Mouse (Mus musculus) kidney, adult 2 months (tissue): ENCODE results near the gene B3gntl1. TPM values are rescaled to one million over a fixed set of nuclear protein-coding genes. Genes with fewer than 3 reads are reported as not detected.

Experiments used
- DNase-seq: peaks from one replicate; pipeline ENCODE4 v3.0.0; 2021
- H3K27ac ChIP-seq: fragments of 200-500 bp; 2 replicates; pipeline ENCODE4 v1.5.1; 2012; ENCODE audit warnings: low read depth, low read length, control low read depth, inconsistent platforms; ENCODE audit not compliant: insufficient read depth
- H3K27me3 ChIP-seq: fragments of 200-500 bp; replicated peaks from 2 replicates; pipeline ENCODE4 v1.6.1; 2012; ENCODE audit warnings: mild to moderate bottlenecking, moderate library complexity, low read length, inconsistent platforms; ENCODE audit not compliant: control insufficient read depth, insufficient read depth
- H3K36me3 ChIP-seq: fragments of 200-500 bp; 2 replicates; pipeline ENCODE4 v1.6.1; 2012; ENCODE audit warnings: mild to moderate bottlenecking, moderate library complexity, low read length, inconsistent platforms; ENCODE audit not compliant: control insufficient read depth, insufficient read depth
- H3K4me1 ChIP-seq: fragments of 200-500 bp; 2 replicates; pipeline ENCODE4 v1.6.1; 2011; ENCODE audit warnings: low read length; ENCODE audit not compliant: control insufficient read depth, insufficient read depth
- H3K4me3 ChIP-seq: fragments of 200-500 bp; 2 replicates; pipeline ENCODE4 v1.5.1; 2011; ENCODE audit warnings: mild to moderate bottlenecking, low read depth, low read length, control low read depth; ENCODE audit not compliant: insufficient read depth
- CTCF ChIP-seq: fragments of 200-500 bp; conservative IDR thresholded peaks from 2 replicates; pipeline ENCODE4 v1.5.1; 2011; ENCODE audit warnings: low read depth, mild to moderate bottlenecking, control low read depth, low read length, moderate library complexity, mixed read lengths; ENCODE audit not compliant: insufficient read depth, insufficient read length
- POLR2A ChIP-seq: fragments of 200-500 bp; IDR thresholded peaks from one replicate; pipeline ENCODE4 v1.6.1; 2011; ENCODE audit warnings: low read depth, low read length, control low read depth
- WGBS: fragments of 180-500 bp; shearing (Covaris S2); methylation state at CpG from one replicate; pipeline ENCODE4 v1.1.7; 2018; 5-methylcytosine and 5-hydroxymethylcytosine counted together
- polyA plus RNA-seq: library from polyadenylated mRNA; depleted of rRNA; stranded (reverse); fragments of >200 nt; gene quantifications from 2 replicates; pipeline ENCODE4 v1.2.3, GENCODE M21; 2012

Gene B3gntl1
- polyA plus RNA-seq, 1 experiment, result 4.9 TPM

DNA sequence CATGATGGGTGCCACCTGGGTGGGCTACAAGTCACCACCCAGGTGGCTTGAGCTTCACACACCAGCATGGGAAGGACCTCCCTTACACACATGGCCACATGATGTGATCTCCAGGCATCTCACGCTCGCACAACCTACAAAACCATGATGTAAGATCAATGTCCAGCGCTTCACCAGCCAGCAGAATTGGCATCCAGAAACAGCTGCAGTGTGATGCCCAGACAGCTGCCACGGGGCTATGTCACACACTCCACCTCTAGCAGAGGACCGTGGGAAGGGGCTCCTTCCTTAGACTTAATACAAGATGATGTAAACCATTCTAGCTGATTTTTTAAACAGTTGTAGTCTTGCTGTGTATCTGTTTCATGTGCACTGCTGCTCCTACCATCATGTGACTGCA is 45.4 kb downstream of the B3gntl1 start:
- no peaks in the 10 kb centered on the region for H3K36me3 ChIP-seq
- WGBS, result 92% methylated on average over 5 of the region's 5 CpGs
- DNase-seq, result no peak

DNA sequence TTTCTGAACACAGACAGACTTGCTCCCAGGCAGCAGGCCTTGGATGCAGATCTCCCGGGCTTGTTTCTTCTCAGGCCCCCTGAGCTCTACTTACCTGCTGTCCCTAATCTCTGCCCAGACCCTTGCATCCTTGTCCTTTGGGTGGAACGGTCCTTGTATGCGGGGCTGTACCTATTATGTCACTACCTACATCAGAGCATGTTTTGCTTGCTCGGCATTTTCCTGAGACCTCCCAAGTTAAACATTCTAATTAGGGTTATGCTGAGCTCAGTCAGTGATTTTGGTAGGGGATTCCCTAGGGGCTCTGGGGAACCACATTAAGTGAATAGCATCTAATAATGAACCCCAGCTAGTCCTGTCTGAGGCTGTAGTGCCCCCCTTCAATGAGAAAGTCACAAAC is 47.9 kb downstream of the B3gntl1 start:
- TF ChIP-seq POLR2A (no peak), CTCF (no peak)
- WGBS, result 91% methylated on average over 4 of the region's 4 CpGs

More for the DNA sequence above, 45.4 kb downstream of the B3gntl1 start:
- H3K27me3 ChIP-seq, result no peaks in the 10 kb centered on the region
- TF ChIP-seq CTCF, result no peak
- TF ChIP-seq POLR2A, result no peak
- H3K4me1 ChIP-seq, result no peaks in the 10 kb centered on the region
- H3K27ac ChIP-seq, result no peak overlapping the region
- H3K4me3 ChIP-seq, result no peak overlapping the region

DNA sequence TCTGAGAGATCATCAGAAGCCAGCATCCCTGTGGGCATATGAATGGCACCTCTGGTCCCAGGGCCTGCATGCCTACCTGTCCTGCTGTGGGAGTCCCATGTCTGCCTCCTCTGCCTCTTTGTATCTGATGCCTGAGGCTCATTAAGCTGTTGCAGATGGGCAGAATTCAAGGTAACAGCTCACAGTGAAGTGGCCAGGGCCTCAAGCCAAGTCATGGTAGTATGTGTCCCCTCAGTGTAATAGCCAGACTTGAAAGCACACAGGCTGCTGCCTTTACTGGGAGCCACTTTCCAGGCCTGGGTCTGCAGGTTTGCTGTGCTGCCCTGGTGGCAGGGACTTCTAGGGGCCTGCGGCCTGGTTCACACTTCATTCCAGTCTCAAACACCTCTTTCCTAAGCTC is 55.6 kb downstream of the B3gntl1 start:
- TF ChIP-seq POLR2A (no peak), CTCF (no peak)

More for the DNA sequence above, 47.9 kb downstream of the B3gntl1 start:
- Histone ChIP-seq H3K4me1 (no peaks in the 10 kb centered on the region), H3K27me3 (no peaks in the 10 kb centered on the region), H3K36me3 (no peaks in the 10 kb centered on the region; the same call in 1 of the 2 replicates), H3K4me3 (no peak overlapping the region), H3K27ac (no peak overlapping the region)
- DNase-seq, result no peak

DNA sequence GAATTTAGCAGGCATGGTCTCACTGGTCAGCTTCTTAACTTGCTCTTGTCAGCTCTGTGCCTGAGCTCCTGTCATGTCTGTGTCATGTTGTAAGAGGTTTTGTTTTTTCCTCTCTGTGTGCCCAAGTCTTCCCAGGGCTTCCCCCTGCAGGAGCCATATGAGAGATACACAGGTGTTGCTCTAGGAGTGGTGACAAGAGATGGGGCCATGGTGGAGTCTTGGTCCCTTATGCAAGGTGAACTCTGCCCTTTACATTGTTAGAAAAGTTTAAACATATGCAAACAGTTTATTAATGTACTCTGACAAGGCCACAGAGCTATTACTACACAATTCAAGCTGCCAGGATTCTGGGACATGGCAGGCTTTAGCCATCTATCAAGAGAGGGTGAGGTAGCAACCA is 56.5 kb downstream of the B3gntl1 start:
- no peak overlapping the region for H3K4me3 ChIP-seq
- no peak overlapping the region for H3K27ac ChIP-seq
- peaks cover 3% of the 10 kb centered on the region for H3K36me3 ChIP-seq
- DNase-seq, result no peak
- TF ChIP-seq POLR2A (no peak), CTCF (no peak)
- H3K27me3 ChIP-seq, result no peaks in the 10 kb centered on the region
- no peaks in the 10 kb centered on the region for H3K4me1 ChIP-seq

More for the DNA sequence above, 55.6 kb downstream of the B3gntl1 start:
- H3K4me3 ChIP-seq, result no peak overlapping the region
- no peaks in the 10 kb centered on the region for H3K27me3 ChIP-seq
- H3K4me1 ChIP-seq, result no peaks in the 10 kb centered on the region
- H3K36me3 ChIP-seq, result peaks cover 3% of the 10 kb centered on the region
- no peak overlapping the region for H3K27ac ChIP-seq
- DNase-seq, result no peak
- WGBS, result 100% methylated on average over 1 of the region's 1 CpGs

DNA sequence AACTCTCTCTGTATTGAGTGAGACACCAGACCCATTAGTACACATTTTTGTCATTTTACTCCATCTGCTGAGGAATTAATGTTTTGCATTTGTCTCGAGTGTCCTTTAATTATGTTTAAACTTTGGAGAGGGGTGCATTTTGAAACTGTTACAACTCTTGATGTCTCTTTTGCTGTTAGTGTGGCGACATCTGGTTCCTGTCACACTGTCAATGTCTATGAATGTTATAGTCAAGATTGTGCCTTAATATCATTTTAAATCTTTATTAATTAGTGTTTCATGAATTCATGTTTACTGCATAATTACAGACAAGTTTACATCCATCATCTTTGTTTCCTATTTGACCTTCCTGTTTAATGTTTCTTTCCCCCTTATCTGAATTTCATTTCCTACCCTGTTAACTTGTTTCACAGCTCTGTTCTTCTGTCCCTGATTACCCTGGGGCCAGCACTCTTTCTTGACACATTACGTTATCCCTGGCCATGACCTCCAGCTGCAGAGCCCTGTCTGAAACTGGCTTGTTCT is 56.9 kb downstream of the B3gntl1 start:
- Histone ChIP-seq H3K4me1 (no peaks in the 10 kb centered on the region), H3K36me3 (peaks cover 3% of the 10 kb centered on the region), H3K27me3 (no peaks in the 10 kb centered on the region), H3K27ac (no peak overlapping the region), H3K4me3 (no peak overlapping the region)
- no peak for DNase-seq
- no peak for TF ChIP-seq POLR2A
- no peak for TF ChIP-seq CTCF
- 81% methylated on average over 3 of the region's 3 CpGs for WGBS

DNA sequence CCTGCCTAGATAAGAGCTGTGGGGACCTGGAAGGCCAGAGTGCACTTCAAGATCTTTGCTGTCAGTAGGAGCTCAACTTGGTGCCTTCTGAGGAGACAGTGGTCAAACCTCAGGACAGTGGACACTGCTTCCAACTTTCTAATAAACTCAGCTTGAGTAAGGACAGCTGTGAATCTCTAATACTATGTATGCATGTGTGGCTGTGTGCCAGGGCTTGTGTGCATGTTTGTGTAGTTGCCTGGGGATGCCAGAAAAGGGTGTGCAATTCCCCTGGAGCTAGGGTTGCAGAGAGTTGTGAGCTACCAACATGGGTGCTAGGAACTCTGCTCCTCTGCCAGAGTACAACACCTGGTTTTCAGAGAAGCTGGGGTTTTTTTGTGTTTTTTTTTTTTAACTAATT is 62.0 kb downstream of the B3gntl1 start:
- DNase-seq, result no peak
- no peak for TF ChIP-seq CTCF
- TF ChIP-seq POLR2A, result no peak
- peaks cover 3% of the 10 kb centered on the region; the same call in 1 of the 2 replicates for H3K36me3 ChIP-seq
- no peak overlapping the region for H3K27ac ChIP-seq
- no peak overlapping the region for H3K4me3 ChIP-seq
- H3K27me3 ChIP-seq, result no peaks in the 10 kb centered on the region
- H3K4me1 ChIP-seq, result no peaks in the 10 kb centered on the region

DNA sequence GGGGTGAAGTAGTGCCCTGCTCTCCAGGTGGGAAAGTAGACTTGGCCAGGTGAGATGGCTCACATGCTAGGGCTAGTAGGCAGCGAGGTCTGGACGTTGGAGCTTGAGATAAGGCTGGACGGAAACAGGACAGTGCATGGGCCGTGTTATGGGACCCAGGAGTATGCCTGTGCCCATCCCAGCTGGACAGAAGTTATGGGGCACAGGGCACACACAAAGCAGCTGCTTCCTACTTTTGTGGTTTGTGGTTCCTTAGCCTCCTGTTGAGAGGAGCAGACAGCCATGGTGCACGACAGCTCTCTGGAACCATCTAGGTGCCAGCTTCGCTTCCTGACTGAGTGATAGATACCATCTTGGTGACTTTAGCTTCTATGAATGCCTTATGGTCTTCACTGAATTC is 67.3 kb downstream of the B3gntl1 start:
- TF ChIP-seq POLR2A (no peak), CTCF (no peak)
- H3K4me1 ChIP-seq, result no peaks in the 10 kb centered on the region
- WGBS, result 88% methylated on average over 6 of the region's 6 CpGs
- no peak overlapping the region for H3K4me3 ChIP-seq
- H3K27ac ChIP-seq, result no peak overlapping the region
- no peaks in the 10 kb centered on the region for H3K27me3 ChIP-seq
- no peak for DNase-seq
- no peaks in the 10 kb centered on the region for H3K36me3 ChIP-seq
